Mouse (Mus musculus): ENCODE measurements around the gene Baz2b.
"Not testable (repeated sequence)": the region's sequence is repeated elsewhere in the genome, so short reads cannot be mapped to it uniquely, and the experiment has no call there.

Gene Baz2b

DNA sequence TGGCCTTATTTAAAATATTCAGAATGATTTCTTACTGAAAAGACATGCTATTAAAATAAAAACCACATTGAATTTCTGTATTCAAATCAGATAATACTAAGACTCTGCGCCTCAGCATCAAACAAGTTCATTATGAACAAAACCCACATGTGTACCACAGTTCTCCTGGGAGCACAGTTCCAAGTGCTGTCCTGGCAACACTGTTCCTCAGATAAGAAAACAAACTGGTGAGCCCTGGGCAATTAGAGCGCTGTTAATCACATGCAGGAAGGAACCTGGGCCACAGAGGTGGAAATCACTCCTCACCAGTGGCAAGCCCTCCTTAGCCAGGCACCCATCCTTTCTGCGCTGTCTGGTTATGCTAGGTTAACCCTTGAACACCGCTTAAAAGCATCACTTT, 332.3 kb downstream of the Baz2b start:
- DNase-seq (ENCODE audit: low read depth, low spot score) = no peak

DNA sequence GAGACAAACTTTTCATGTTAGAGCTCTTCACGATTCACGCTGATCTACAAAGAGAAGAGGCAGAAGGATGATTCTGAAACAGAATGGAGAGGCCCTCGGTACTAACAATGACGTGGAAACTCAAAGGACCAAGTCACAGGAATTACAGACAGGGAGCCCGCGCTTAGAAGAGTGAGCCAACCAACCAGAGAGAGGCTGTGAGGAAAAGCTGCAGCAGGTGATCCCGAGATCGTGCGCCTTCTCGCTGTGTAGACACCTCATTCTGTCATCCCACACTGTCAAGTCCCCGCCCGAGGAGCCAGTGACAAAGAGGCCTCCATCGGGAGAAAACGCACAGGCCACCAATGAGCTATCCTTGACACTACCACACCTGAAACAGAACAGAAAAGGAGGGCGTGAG, 333.2 kb downstream of the Baz2b start:
- no peak for DNase-seq (ENCODE audit: low read depth, low spot score)

DNA sequence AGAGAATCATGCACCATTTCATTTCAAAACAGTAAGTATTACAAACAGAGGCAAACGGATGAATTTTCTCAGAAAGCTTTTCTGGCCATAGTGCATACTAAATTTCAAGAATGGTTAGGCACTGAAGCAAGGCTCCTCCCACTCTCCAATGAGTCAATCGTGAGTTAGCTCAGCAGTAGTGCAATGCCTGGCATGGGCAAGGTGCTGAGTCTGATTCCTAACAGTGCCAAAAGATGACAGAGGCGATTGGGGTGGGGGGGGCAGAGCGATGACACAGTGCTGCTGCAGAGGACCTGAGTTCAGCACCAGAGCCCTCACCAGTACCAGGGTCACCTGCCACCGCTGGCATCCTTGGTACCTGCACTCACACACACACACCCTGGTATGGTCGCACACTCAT, 339.1 kb downstream of the Baz2b start:
- DNase-seq (ENCODE audit: low read depth, low spot score) = no peak

DNA sequence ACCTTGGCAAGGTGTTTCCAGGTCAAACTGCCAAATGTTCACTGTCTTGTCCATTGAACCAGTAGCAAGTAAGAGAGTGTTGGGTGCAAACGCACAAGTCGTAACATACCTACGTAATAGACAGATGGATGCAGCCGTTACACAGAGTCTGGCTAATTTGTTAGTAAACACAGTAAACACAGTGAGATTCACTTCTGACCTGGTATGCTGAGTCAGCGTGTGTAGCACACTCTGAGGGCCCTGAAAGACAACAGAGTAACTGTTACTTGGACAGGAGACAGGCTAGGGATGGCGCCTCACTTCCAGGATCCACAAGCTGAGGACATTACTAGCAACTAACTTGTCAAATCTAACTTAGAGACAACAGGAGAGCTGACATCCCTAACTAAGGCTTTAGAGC, 347.0 kb downstream of the Baz2b start:
- no peak for DNase-seq (ENCODE audit: low read depth, low spot score)

DNA sequence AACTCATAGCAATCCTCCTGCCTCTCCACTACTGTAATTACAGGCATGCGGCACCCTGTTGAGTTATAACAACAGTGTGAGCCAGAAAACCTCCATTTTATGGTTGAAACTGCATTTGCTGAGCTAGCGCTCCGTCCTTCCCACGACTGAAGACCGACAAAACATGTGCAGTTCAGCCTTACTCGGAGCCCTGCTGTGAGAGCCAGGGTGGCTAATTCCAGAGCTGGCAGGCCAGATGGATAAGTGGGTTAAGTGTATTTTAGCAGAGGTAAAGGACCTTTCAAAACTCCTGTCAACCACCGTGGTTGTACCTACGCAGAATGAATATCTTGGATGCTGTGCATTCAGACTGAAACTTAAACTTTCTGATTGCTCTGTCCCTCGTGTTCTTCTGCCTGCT, 355.3 kb downstream of the Baz2b start:
- DNase-seq (ENCODE audit: low read depth, low spot score) = no peak

DNA sequence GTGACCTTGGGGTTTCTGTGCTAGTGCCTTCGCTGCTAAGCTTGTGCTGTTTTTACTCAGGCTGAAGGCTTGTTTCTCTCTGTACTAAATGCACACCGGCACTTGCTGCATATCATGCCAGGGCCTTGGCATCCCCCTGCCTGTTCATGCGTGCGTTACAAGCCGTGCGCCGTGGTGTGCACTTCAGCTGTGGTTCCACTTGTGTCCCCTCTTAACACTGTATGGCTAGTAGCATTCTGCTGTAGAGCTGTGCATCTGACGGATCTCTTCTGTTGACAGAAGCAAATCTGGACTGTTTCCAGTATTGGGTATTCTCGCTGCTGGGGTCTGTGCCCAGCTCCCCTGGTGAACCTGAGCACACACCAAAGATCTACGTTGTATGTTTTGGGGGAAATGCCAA, 356.1 kb downstream of the Baz2b start:
- no peak for DNase-seq (ENCODE audit: low read depth, low spot score)

DNA sequence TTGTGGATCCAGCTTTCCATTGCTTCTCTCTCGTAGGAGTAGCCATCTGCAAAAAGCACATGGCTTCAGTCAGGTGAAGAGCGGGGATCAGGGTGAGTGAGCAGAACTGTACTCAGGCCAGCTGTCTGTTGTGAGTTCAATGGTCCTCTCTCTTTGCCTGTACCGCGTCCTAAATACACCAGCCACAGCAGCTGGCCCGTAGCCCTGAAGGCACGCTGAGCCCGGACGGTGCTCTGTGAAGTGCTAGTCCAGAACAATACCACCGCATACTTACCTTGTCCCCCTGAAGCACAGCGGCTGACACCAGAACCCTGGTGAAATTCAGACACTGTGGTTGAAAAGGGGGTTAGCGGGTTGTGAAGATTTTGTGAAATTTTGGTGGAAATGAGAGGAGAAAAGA, 356.7 kb downstream of the Baz2b start:
- DNase-seq (ENCODE audit: low read depth, low spot score) = no peak

DNA sequence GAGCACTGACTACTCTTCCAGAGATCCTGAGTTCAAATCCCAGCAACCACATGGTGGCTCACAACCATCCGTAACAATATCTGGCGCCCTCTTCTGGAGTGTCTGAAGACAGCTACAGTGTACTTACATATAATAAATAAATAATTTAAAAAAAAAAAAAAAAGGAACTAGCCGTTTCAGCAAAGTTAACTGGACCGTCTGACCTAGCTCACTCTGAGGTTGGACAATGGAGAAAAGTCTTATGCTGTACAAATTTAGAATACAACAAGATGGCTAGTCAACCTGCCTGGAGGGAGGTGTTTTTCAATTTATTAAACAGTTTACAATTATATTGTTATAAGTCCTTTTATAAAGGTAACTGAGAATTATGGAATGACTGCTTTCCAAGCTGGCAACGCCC, 357.8 kb downstream of the Baz2b start:
- DNase-seq (ENCODE audit: low read depth, low spot score) = not testable (repeated sequence)

Measured in ZHBTc4 (cell line).